Mouse (Mus musculus): ENCODE results near the gene Lsm2.
"Not testable (repeated sequence)": the region's sequence is repeated elsewhere in the genome, so short reads cannot be mapped to it uniquely, and the experiment has no call there.

The Lsm2 gene

DNA sequence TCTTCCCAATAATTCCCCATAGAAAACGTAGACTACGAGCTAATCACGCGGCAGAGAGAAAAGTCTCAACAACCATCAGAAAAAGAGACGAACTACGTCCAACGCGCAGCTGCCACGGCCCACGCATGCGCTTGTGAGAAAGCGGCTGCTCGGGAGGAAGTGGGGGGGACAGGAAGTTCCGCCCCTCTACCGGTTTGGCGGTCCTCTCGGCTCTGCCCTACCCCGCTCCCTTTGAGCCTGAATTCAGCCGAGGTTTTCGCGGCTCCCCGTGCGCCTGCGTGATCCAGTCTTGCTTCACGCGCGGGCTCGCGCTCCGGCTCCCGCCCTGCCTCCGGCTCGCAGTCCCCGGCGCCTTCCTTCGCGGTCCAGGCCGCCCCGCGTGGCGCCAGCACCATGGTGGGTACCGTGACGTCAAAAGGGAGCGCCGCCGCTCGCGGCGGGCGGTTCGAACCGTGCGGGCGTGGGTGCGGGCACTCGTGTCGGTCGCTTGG is at the start of gene Lsm2:
TSS of gene Lsm2 (plus strand) at position 173 of the 491 bp plus-strand sequence.
- peak; percentile 91 for DNase-seq

GRCm38 (mm10) chr17:34932287-34932686 is 49.4 kb upstream of the Lsm2 start:
- DNase-seq = no peak

GRCm38 (mm10) chr17:34934031-34934430 is 47.6 kb upstream of the Lsm2 start:
- no peak for DNase-seq

- DNase-seq = no peak
Observed at GRCm38 (mm10) chr17:34934830-34935229, 46.8 kb upstream of the Lsm2 start.

DNA sequence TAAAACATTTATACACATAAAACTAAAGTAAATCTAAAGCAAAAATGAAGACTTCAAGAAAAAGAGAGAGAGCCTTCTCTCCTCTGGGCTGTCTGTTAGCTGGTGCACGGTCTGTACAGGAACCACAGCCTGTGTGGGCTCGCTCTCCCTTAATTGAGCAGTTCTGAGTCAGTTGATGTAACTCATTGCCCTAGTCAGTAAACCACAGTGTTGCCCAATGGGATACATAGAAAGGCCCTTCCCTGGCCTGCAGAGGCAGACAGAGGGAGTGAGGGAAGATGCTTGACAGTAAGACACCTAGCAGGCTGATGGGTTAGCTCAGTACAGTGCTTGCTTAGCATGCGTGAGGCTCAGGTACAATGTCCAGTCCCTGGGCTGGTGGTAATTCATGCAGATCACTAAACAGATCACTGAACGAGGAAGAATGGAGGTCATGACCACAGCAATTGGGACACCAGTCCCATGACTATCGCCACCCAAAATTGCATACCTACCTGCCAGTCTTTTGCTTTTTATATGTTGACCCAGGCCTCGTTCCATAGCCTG is 43.6 kb upstream of the Lsm2 start:
- no peak for DNase-seq

- DNase-seq = no peak
Observed at GRCm38 (mm10) chr17:34941344-34942041, 40.2 kb upstream of the Lsm2 start.

- no peak for DNase-seq
Observed at GRCm38 (mm10) chr17:34943128-34943815, 38.4 kb upstream of the Lsm2 start.

GRCm38 (mm10) chr17:34944362-34944761 is 37.3 kb upstream of the Lsm2 start:
- DNase-seq = no peak

DNA sequence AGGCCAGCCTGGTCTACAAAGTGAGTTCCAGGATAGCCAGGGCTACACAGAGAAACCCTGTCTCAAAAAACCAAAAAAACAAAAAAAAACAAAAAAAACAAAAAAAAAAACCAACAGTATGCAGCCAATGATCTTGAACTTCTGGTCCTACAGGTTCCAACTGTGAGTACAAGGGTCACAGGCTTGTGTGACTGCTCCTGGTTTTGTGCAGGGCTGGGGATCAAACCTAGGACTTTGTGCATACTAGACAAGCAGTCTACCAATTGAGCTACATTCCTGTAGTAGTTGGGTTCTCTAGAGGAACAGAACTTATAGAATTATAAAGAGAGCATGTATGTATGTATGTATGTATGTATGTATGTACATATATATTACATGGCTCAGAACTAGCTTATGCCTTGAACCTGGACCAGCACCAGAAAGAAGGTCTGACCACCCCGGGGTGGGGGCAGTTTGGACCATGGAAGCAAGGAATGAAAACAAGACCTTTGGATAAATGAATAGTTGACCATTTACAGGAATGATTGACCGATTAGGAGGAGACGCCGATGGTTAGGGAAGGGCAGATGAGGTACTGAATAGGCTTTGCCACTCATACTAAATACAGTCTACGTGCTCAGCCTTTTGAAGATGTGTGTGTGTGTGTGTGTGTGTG is 35.0 kb upstream of the Lsm2 start:
- no peak for DNase-seq

GRCm38 (mm10) chr17:34947606-34948005 is 34.1 kb upstream of the Lsm2 start:
- peak; percentile 39 for DNase-seq

DNA sequence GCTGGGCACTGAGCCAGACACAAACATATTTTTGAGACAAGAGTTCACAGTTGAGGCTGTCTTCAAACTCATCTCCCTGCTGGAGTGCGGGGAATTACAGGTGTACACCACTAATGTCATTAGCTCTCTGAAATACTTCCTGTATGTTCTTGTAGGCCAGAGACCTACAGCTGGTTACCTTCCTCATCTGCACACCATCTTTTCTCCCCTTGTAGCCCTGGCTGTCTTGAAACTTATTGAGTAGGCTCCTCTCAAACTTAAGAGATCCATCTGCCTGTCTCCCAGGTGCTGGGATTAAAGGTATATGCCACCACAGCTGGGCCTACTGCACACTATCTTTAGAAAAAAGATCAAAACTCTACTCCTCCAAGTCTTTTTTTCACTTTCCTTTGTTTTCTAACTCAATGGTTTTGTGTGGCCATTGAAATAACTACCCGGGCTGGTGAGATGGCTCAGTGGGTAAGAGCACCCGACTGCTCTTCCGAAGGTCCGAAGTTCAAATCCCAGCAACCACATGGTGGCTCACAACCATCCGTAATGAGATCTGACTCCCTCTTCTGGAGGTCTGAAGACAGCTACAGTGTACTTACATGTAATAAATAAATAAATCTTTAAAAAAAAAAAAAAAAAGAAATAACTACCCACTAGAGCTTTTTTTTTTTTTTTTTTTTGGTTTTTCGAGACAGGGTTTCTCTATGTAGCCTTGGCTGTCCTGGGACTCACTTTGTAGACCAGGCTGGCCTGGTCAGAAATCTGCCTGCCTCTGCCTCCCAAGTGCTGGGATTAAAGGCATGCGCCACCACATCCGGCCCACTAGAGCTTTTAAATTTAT is 32.7 kb upstream of the Lsm2 start:
- DNase-seq = not testable (repeated sequence)

- DNase-seq = no peak
Observed at GRCm38 (mm10) chr17:34949553-34949969, 32.1 kb upstream of the Lsm2 start.

GRCm38 (mm10) chr17:34950514-34951455 is 30.9 kb upstream of the Lsm2 start:
- no peak for DNase-seq

DNA sequence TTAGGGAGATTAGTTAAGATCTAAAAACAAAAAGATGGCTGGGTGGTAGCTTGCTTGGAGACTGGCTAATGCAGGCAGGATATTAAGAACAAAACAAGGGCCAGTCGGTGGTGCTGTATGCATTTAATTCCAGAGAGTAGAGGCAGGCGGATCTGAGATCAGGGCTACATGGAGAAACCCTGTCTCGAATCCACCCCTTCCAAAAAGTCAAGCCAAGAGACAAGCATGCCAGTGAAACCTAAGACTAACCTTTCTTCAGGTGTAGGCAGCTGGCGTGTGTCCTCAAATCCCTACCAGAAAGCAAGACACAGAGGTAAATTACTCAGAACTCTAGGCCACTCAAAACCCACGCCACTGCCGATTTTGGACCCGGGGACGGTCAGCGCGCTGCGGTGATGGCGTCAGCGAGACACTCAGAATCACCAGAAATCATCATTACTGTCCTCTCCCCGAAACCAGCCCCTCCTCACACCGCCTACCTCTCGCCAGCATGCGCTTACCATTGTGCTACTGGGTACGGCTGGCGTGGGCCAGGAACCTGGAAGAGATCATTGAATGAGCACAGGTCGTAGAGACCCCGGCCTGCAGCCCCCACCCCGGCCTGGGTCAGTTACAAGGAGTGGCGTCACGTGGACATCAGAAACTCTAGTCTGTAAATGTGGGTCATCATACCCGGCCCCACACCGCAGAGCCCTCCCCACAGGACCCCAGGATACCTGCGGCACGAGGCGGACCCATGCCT is 29.9 kb upstream of the Lsm2 start:
- no peak for DNase-seq

GRCm38 (mm10) chr17:34952378-34953040 is 29.2 kb upstream of the Lsm2 start:
- DNase-seq = peak; percentile 85

DNA sequence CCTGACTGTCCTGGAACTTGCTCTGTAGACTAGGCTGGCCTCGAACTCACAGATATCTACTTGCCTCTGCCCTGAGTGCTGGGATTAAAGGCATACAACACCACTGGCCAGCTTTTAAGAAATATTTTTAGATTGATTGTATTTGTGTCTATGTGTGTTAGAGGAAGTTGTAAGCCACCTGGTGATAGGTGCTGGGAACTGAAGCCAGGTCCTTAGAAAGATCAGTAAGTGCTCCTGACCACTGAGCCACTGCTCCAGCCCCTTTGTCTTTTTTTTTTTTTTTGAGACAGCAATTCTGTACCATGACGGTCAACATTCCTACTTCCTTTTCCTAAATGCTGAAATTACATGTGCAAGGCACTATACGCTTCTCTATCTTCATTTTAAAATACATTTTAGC is 28.4 kb upstream of the Lsm2 start:
- DNase-seq = no peak

DNA sequence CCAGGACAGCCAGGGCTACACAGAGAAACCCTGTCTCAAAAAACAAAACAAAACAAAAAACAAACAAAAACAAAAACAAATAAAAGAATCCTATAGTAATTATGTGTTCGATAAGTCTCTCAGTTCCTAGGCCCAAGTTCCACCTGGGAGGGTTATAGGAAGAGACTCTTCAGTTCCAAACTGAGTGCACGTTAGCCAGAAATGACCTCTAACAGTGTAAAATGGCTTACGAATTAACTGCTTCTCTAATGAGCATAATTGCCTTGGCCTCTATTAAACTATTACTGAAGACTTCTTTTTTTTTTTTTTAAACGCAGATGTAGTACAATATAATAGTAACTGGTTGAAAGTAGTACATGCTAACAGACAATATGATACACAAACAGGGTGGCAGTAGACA is 27.8 kb upstream of the Lsm2 start:
- DNase-seq = no peak

DNA sequence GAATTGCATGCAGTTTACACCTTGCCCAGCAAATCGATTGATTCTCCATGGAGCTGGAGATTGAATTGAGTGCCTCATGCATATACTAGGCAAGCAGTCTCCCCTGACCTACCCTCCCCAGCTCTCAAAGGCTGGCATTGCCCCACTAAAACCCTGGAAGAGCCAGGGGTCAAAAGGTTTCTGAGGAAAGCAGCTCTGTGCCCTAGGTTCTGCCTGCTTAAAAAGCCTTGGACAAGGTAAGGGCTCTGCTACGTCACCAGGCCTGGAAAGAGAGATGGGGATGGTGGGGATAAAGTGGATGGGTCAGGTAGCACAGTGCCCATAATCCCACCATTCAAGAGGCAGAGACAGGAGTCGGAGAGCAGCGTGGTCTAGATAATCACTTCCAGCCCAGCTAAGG is 26.8 kb upstream of the Lsm2 start:
- DNase-seq = no peak

DNA sequence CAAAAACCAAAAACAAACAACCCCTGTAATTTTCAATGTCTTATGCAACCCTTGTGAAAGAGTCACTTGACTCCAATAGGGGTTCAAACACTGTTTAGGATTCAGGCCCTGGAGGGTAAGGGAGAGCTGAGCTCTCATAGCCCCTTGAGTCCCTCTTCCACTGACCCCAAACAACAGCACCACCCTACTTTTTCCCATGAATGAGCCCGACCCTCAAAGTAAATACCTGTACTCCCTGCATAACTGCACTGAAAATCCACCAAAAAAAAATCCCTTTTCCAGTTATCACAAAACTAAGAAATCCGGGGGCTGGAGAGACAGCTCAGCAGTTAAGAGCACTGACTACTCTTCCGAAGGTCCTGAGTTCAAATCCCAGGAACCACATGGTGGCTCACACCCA is 25.8 kb upstream of the Lsm2 start:
- DNase-seq = no peak

GRCm38 (mm10) chr17:34956340-34956739 is 25.3 kb upstream of the Lsm2 start:
- DNase-seq = no peak
